Mouse (Mus musculus) left cerebral cortex, postnatal 4 days (tissue): ENCODE measurements at regions not wholly inside any gene's neighbourhood (a gene's known extent, or its start where the extent isn't known, plus 50 kb on each side); places are given as distances from the start of the nearest gene placed in this dataset.
"Not testable (repeated sequence)": the region's sequence is repeated elsewhere in the genome, so short reads cannot be mapped to it uniquely, and the experiment has no call there.

Source experiments
- DNase-seq: peaks from one replicate; pipeline ENCODE4 v3.0.0-alpha.2; 2022
- intact Hi-C: fragments of 180-260 bp; cut with DNase I; formaldehyde crosslinking; loops from one replicate; pipeline ENCODE4 v1.15.1; 2025

DNA sequence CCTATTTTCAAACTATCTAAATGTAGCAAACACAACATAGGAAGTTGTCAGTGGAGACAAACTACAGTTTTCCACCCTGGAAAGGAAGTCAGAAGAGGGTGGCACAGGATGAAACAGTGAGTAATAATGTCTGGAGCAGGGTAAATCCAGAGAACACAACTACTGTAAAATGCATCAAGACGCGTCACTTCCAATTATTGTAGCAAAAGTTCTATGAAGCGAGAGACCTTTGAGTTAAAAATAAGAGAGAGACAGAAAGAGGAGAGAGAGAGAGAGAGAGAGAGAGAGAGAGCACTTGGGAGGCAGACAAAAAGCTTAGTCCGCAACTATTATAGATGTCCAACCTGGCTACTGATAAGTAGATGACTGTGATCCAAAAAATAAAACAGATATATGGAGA is 473.1 kb upstream of the Arid1b start:
- DNase-seq: no peak
- intact Hi-C loops: no loop called here

DNA sequence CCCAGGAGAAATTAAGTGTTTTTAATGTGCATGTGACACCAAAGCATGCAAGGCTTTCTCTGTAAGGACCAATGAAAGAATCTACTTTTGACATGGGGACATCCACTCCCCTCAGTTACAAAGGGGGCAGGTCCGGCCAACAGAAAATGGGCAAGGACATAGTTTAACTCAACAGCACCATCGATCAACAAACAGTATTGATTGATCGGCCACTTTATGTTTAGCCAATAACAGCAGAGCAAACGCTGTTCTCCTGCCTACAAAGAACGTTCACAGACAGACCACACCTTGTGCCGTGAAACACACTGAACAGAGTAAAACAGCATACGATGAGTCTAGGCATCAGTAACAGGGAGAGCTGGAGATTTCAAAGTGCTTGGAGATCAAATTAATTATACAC is 467.7 kb upstream of the Arid1b start:
- intact Hi-C loops: no loop called here
- no peak for DNase-seq

DNA sequence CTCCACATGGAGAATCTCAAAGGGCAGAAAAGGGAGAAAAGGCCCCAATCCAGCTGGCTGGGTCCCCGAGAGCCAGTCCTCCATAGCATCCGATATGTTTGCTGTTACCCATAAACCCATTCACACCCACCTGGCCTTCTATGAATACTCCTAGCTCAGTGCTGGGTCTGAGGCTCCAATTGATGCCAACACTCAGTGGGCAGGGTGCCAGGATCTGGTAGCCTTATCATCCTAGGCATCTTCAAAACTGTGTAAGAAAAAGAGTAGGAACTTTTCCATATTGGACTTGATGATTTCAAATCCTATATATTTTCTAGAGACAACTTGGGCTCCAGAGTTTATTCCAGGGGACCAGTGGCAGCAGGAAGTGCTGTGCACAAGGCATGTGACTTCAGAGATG is 462.0 kb upstream of the Arid1b start:
- peak; percentile 9 for DNase-seq
- intact Hi-C loops: no loop called here

DNA sequence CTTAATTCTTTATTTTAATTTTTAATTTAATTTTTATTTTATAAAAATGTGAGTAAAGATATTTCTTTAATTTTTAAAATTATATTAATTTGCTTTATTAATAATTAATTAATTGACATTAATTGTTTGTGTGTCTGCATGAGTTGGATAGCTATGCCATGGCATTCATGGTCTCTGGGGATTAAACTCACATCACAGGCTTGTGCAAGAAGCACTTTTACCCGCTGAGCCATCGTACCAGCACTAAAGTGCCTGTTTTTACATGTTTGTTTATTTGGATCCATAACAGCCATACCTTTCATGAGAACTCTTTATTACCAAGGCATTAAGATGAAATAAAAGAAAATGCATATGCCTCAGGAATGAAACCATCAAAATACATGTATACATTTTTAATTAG is 453.7 kb upstream of the Arid1b start:
- intact Hi-C loops: no loop called here
- DNase-seq: no peak

DNA sequence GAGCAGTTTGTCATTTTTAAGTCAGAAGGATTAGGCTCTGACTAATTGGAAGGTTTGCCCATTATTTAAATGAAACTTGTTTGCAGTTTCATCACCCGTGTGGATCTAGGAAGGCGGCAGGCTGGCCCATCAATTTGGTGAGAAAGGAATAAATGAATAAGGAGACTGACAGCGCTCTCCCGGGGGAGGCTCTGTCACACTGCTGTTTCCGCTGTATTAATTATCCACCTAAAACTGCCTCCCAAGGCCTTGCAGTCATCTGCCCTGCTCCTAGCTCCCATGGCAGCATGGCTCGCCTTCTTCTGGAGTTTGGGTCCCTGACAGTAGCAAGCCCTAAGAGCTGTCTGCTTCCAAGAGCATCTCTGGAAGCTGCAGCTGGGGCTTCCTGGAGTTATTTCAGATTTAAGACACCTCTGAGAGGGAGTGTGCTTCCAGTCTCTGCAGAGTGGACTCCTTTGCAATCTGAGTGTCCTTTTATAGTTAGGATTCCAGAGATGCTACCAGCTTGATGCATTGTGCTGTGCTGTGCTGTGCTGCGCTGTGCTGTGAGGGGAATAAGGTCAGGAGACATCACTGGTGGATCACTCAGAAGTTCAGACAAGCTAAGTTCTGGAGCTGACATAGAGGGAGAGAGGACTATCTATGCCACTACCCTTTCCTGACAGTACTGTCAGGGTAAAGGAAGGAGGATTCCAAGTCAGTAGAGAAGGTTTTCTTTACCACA is 452.9 kb upstream of the Arid1b start:
- peak; percentile 2 for DNase-seq
- intact Hi-C loops: no loop called here

DNA sequence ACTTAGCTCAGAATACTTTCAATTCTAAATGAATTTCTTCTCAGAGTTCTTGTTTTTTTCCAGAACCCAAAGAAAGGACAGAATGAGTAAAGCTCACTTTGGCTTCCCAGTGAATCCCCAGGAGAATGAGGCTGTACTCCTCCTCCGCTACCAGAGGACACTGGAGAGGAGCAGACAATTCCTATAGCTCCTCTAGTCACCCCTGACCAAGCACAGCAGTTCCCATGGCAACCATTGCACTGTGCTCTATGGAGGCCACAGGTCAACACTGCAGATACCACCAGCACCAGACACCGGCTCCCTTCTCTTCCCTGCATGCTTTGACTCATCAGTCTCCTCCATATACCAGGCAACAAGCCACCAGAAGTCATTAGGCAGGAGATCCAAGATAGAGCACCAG is 447.6 kb upstream of the Arid1b start:
- intact Hi-C loops: no loop called here
- DNase-seq: no peak

DNA sequence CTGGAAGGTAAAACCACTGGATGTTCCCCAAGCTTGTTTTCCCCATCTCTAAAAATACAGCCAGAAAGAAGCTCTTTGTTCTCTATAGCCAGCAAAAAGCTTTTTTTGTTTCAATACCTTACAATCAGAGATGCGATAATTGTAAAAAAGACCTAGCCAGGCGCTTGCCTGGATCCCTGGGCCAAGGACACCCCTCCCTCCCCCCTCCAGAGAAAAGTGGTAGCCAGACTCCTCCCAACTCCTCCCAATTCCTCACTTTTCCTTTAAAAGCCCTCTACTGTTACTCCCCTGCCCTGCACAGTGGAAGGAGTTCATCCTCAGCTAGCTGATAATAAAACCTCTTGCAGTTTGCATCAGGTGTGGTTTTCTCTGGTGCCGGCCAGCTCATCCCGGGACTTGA is 441.1 kb upstream of the Arid1b start:
- DNase-seq, intact Hi-C loops: not testable (repeated sequence)

DNA sequence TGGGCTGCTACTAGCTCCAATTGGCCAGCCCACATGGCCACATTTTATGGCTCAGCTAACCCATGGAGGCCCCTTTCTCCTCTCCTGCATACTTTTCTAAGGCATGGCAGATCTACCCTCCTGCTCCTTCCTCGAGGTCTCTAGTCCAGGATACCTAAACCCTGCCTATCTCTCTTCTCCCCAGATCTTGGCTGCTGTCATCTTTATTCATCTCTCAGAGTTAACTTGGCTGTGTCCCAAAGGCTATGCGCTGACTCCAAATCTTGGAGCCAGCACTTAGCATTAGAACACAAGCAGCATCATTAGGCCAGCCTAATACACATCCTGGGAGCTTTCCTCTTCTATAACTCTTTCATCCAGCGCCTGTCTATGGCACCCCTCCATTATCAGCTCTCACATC is 430.5 kb upstream of the Arid1b start:
- intact Hi-C loops: no loop called here
- DNase-seq: no peak

DNA sequence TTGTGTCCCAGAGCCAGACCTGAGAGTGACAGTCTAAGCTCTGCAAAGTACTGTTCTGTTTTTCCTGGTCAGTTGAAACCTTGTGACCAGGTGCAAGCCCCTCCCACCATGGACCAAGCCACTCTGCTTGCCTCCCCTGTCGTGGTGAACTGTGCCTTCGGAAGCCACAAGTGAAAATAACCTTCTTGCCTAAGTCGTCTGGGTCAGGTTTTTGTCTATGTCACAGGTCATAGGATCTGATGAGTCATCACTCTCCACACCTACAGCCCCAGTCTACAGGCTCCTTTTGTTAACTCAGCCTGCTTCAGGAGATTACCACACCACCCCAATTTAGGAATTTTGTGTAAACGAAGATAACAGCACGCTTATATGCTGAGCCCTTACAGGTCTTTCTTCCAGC is 417.2 kb upstream of the Arid1b start:
- intact Hi-C loops: no loop called here
- DNase-seq: no peak

DNA sequence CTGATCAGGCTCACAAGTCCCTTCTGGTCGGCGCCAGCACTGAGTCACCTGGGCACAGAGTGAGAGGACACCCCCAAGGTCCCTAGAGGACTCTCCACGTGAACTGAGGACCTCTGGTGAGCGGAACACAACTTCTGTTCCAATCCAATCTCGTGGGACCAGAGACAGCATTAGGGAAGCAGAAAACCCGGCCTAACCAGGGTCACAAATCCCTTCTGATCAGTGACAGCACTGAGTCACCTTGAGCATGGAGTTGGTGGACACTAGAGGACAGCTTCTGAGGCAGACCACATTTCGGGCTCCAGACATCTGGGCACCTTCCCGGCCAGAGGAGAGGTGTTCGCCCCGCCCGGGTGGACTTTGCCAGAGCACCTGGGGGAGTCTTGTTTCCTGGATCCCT is 412.3 kb upstream of the Arid1b start:
- intact Hi-C loops: no loop called here
- DNase-seq: no peak

DNA sequence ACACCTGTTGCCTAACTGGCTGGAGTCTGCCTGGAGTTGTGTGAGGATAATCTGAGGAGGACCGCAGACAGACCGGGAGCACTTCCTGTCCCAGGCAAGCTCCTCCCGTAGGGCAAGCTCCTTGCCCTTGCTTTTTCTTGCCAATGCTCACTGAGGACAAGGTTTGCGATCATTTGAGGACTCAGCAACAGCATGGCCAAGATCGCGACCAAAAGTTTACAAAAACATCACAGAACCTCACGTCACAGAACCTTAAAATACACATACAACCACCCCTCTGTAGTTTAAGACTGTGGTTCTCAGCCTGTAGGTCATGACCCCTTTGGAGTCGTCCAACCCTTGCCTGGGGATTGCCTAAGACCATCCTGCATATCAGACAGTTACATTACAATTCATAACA is 383.7 kb upstream of the Arid1b start:
- intact Hi-C loops: no loop called here
- no peak for DNase-seq

DNA sequence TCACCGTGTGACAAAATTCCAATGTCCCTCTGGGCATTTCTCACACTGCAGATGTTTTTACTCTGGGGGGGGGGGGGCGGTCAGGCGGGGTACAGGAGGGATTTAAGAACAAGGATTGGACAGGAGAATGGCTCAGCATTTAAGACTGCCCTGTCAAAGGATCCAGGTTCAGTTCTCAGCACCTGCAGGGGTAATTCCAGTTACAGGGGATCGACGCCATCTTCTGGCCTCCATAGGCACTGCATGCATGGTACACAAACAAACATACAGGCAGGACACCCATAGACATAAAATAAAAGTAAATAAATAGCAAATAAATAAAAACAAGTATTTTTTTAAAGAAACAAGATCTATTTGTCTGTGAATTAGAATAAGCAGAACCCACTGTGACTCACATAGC is 383.1 kb upstream of the Arid1b start:
- DNase-seq: no peak
- intact Hi-C loops: no loop called here

DNA sequence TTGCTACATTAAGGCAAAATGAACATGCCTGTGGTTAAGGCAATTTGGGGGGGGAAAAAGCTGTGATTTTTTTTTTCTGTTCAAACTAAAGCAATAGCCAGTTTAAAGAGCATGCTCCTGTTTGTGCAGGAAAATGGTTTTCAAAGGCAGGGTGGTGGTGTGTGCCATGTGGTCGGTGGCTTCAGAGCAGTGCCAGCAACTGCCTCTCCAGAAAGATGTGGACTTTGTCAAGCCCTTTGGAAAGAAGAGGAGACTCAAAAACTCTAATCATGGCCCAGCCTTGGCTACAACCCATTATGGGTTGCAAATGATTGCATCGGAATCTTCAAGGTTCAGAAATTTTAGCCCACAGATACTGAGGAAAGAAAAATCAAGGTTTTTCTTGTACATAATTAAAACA is 382.4 kb upstream of the Arid1b start:
- intact Hi-C loops: no loop called here
- DNase-seq: no peak

DNA sequence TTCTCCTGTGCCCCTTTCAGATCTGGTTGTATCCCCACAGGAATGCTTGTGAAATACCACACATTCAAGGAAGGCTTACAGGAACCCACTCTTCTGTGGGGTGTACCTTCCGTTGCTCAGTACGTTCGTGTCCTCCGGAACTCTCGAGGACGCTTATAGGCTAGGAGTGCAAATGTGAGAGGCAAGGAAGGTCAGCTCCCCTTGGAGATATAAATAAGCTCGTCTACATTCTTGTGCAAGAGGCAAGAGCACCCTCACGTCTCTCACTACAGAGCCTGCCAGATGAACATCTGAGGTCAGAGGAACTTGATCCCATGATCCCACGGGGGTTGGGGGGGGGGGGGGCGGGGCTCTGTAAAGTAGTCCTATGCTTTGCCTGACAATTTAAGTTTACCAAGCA is 382.0 kb upstream of the Arid1b start:
- no peak for DNase-seq
- intact Hi-C loops: no loop called here

DNA sequence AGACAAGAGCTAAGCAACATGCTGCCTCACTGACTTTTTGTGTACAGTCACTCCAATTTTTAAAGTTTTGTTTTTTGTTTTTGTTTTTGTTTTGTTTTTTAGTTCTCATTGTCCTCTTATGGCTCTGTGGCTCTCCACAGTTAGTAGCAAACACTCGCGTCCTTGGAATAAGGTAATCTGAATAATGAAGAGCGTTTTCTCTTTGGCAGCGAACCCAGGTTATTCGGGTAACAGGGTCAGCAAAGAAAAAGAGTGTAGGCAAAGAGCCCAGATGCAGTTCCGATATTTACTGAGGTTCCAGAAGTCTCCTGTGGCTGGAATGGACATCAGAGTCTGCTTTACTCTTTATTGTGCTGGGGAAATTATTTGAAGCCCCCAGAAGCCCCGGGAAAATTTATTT is 381.4 kb upstream of the Arid1b start:
- no peak for DNase-seq
- intact Hi-C loops: no loop called here

DNA sequence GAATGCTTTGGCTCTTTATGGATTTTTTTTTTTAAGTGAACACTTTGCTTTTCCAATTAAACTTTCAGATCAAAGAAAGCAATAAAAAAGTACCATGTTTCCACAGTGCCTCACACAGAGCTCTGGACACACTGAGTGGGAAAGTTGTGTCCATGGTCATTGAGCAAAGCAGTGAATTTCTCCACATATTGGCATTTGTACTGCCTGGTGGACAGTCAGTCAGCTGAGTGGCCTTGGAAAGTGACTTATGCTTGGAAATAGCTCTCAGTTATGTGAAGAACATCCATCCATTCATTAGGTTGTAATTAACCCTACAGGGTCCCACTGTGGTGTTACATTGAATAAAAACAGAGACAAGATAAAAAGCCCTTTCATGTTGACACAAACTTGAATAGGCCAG is 373.8 kb upstream of the Arid1b start:
- intact Hi-C loops: no loop called here
- no peak for DNase-seq

DNA sequence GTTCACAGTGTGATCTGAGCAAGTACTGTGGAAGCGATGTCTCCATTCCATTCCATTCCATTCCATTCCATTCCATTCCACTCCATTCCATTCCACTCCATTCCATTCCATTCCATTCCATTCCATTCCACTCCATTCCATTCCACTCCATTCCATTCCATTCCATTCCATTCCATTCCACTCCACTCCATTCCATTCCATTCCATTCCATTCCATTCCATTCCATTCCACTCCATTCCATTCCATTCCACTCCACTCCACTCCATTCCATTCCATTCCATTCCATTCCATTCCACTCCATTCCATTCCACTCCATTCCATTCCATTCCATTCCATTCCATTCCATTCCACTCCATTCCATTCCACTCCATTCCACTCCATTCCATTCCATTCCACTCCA is 368.0 kb upstream of the Arid1b start:
- intact Hi-C loops, DNase-seq: not testable (repeated sequence)

DNA sequence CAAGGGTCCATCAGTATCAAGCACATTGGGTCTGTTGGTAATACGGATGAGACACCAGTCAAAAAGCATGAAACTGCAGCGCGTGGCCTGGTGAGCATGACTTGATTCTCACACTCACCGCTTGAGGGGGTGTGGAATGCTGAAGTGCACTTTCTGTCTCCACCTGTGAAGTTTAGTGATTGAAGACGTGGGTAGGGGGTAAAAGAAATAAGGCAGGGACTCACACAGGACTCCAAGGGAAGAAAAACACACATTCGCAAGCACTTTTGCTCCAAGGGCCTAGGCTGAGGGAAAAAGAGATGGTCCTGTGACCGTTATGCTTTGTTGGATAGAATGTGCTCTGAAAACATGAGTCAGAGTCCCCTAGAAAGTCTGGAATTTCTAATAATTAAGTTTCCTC is 366.6 kb upstream of the Arid1b start:
- no peak for DNase-seq
- intact Hi-C loops: no loop called here

DNA sequence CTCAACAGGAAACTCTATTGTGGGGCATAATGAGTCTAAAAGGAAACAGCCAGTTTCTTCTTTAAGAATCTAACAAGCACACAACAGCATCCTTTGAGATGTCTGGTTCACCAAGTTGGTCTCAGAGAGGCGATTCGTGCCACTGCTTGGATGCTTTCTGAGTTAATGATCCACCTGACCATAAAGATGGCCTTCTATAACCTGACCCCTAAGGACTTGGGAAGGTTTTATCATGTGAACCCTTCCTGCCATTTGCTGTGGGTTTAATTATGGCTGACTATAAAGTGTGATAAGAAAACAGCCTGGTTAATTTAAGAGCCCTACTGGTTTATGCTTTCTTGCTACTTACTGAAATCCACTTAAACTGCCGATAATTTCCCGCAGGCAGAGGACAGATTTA is 363.0 kb upstream of the Arid1b start:
- no peak for DNase-seq
- intact Hi-C loops: no loop called here

DNA sequence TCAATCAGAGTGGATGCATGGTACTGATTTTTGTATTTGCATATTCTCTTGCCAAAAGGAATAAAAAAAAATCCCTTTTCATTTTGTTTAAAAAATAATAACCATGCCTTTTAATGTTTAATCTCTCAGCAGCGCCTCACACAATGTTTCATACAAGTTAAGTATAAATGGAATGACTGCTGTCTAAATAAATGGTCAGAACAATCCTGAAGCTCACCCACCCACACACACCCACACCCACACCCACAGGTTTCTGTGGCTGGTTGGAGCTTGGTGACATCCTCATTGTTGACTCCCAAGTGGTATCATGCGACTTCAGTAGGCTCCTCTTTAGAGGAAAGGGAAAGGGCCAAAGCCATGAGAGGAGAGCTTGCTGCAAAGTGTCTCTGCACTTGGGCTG is 361.6 kb upstream of the Arid1b start:
- intact Hi-C loops: no loop called here
- no peak for DNase-seq

DNA sequence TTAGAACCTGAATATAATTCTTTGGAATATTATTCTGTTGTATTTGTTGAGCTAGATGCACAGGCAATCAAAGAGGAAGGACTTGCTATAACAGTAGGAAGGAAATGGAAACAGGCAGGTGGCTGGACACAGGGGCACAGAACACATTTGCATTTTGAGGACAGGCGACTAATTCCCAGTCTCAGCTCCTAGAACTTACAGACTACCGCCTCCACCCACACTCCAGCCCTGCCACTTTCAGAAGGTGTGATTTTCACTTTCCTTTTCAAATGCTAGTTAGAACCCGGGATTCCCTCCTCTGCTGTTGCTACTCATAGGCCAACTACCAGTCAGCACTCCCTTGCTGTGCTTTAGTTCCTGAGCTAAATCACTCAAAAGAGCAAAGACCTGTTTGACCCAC is 360.4 kb upstream of the Arid1b start:
- DNase-seq: no peak
- intact Hi-C loops: no loop called here

DNA sequence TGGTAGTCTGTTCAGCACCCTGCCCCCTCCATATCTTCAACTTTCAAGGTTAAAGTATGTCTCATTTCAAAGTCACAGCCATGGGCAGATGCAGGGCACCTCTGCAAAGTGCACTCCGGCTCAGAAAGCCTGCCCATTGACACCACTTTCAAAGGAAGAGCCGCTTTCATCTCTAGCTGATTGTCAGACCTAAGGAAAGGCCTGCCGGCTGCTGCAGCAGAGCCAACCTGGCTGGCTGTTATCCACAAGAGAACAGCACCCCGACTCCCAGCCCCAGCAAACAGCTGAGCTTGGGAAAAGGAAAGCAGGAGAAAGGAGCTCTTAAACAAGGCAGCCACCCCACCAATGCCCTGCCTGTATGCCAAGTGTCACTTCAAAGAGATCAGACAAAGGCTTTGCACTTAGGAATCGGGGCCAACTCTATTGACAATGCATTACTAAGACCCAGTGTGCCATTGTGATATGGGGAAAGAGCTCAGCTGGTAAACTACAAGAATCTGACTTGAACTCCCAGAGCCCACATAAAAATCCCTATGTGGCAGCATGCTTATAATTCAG is 357.3 kb upstream of the Arid1b start:
- intact Hi-C loops: no loop called here
- no peak for DNase-seq

DNA sequence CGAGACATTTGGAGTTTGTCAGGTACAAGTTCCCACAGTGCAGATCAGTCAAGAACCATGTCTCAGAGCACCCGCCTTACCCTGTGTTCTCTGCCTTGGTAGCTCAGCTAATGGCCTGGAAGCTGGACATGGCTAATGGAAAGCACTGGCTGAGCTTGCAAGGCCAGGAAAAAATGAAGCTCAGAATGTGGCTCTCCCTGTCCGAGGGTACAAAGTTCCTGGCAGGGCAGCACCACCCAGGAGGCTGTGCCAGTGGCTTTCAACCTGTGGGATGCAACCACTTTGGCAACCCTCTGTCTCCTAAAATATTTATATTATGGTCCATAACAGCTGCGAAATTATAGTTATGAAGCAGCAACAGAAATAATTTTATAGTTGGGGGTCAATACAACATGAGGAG is 354.6 kb upstream of the Arid1b start:
- DNase-seq: no peak
- intact Hi-C loops: no loop called here
